Mouse (Mus musculus): ENCODE measurements around the gene Naaladl1.

DNA sequence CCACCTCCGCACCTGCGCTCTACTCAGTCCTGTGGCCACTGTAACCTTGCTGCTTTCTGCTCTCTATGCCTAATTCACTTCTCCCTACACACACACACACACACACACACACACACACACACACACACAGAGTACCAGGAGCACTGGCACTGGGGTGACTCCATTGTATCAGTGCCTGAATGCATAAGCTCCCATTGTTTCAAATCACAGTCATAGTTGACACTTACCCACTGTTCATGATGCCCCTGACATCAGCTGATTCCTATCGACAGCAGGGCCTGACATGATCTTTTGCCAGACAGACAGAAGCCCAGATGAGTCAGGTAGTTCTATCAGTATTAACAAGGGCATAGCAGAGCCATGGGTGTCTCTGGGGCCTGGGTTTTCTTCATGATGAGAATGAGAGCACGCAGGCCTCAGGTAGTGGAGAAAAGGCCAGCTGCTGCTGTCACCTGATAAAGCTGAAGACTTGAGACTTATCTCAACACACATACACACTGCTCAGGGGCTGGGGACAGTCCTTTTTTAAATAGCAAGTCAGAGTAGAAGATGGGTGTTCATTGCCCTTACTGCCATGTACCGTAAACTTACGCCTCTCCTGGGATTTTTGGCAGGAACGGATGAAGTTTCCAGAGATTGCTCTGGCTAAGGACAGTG is 26.7 kb downstream of the Naaladl1 start:
- TF ChIP-seq MAFK (IDR thresholded peaks at IDR 0.05; ENCODE audit: insufficient read depth, low read depth, low read length), result no peak
- no peak for TF ChIP-seq CHD2 (IDR thresholded peaks at IDR 0.05; ENCODE audit: low read depth, low read length)
- TF ChIP-seq ZNF384 (IDR thresholded peaks at IDR 0.05; ENCODE audit: low read depth, low read length), result no peak
- no peak for TF ChIP-seq ZC3H11A (IDR thresholded peaks at IDR 0.05; ENCODE audit: borderline replicate concordance, low read depth, low read length)
